Mouse (Mus musculus): ENCODE measurements around the gene Numb.

GRCm38 (mm10) chr12:83858052-83858451 is 63.7 kb downstream of the Numb start:
- TF ChIP-seq CTCF (IDR thresholded peaks at IDR 0.05; ENCODE audit: insufficient read depth, low read length) (no peak), POLR2A (IDR thresholded peaks at IDR 0.05; ENCODE audit: borderline replicate concordance, extremely low read depth, low read depth, low read length) (no peak)
